Mouse (Mus musculus): ENCODE measurements around the gene Rars2. TPM values are rescaled to one million over a fixed set of nuclear protein-coding genes. Genes with fewer than 3 reads are reported as not detected.

The Rars2 gene
- 77.3 TPM for polyA plus RNA-seq (2014; fragmentation: Illumina TruSeq; extraction: RNeasy Lipid Tissue Mini Kit (QIAGEN cat#74804); ENCODE audit: low read depth, low replicate concordance)

DNA sequence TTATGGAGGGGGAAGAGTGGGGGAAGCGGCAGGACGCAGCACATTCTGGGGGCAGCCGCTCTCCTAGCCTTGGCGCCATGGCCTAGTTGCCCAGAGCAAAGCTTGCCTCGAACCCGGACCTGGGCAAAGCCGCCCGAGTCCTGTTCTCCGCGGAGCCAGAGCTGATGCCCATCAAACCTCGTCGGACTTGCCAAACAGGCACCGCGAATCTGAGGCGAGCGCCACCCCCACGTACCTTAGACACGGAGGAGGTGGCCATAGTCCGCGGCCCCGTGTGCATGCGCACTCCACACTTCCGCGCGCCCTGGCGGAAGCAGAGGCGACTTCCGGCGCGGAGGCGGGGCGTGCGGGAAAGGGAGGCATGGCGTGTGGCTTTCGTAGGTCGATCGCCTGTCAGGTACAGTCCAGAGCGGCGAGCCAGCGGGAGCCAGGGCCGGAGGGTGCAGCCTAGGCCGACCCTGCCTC, at the start of gene Rars2, which contains the start of gene Orc3:
Gene Rars2, plus strand, starts transcription at position 328 of the 465 bp plus-strand sequence.
Gene Orc3, minus strand, starts transcription at position 315 of the 465 bp plus-strand sequence.

DNA sequence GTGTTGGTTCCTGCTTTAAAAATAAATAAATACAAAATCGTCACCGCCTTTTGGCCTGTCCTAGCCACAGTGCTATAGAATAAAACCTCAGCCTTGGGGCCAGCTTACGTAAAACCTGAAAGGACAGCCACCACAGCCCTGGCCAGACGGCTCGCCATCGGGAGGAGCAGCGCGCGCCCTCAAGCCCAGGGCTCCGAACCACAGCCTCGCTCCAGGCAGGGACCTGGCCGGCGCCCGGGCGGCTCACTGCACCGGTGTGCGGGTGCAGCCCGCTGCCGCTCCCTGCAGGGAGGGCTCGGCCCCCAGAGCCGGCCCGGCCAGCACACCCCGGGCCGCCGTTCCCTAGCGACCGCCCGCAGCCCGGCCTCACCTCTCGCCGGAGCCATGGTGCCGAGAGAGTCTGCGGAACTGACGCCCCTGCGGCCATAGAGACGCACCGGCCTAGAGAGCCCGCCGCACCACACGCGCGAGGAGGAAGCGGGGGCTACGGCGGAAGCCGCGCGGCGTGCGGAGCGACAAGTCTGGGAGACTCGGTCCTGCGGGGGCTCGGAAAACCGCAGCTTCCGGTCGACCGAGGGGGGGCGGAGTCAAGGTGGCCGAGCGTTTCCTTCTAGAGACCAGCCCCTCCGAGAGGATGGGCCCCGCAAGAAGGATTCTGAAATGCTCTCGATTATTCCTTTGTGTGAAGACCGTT, 72.3 kb downstream of the Rars2 start, which contains the start of gene Slc35a1:
Gene Slc35a1, minus strand, starts transcription at position 565 of the 694 bp plus-strand sequence.

Other genes with a start within 250 kb of the Rars2 start
- gene Akirin2, start 64.0 kb upstream of the Rars2 start, polyA plus RNA-seq (2014; fragmentation: Illumina TruSeq; extraction: RNeasy Lipid Tissue Mini Kit (QIAGEN cat#74804); ENCODE audit: low read depth, low replicate concordance), result 132 TPM
- 93.2 TPM for gene Orc3, start within 50 bp of the Rars2 start, polyA plus RNA-seq (2014; fragmentation: Illumina TruSeq; extraction: RNeasy Lipid Tissue Mini Kit (QIAGEN cat#74804); ENCODE audit: low read depth, low replicate concordance)
- gene Slc35a1, start 72.5 kb downstream of the Rars2 start, polyA plus RNA-seq (2014; fragmentation: Illumina TruSeq; extraction: RNeasy Lipid Tissue Mini Kit (QIAGEN cat#74804); ENCODE audit: low read depth, low replicate concordance), result 401 TPM
- gene Cfap206, start 115.2 kb downstream of the Rars2 start, polyA plus RNA-seq (2014; fragmentation: Illumina TruSeq; extraction: RNeasy Lipid Tissue Mini Kit (QIAGEN cat#74804); ENCODE audit: low read depth, low replicate concordance), result 2.2 TPM
- gene Gm136, start 141.3 kb downstream of the Rars2 start, polyA plus RNA-seq (2014; fragmentation: Illumina TruSeq; extraction: RNeasy Lipid Tissue Mini Kit (QIAGEN cat#74804); ENCODE audit: low read depth, low replicate concordance), result not detected
- 95.5 TPM for gene Smim8, start 163.5 kb downstream of the Rars2 start, polyA plus RNA-seq (2014; fragmentation: Illumina TruSeq; extraction: RNeasy Lipid Tissue Mini Kit (QIAGEN cat#74804); ENCODE audit: low read depth, low replicate concordance)

Measured in sigmoid colon, adult 10 weeks (tissue).